Mouse (Mus musculus) cerebellum, adult 2 months (tissue): ENCODE measurements around the gene Dennd1a. TPM values are rescaled to one million over a fixed set of nuclear protein-coding genes. Genes with fewer than 3 reads are reported as not detected.

Experiments used
- DNase-seq, 2 experiments: peaks; one replicate each; pipeline ENCODE4 v3.0.0; 2021
- H3K27ac ChIP-seq: fragments of 200-500 bp; 2 replicates; pipeline ENCODE4 v1.5.1; 2012; ENCODE audit warnings: low read length, control low read depth, inconsistent platforms; ENCODE audit not compliant: insufficient read depth
- H3K27me3 ChIP-seq: fragments of 200-500 bp; 2 replicates; pipeline ENCODE4 v1.6.1; 2012; ENCODE audit warnings: inconsistent platforms, mild to moderate bottlenecking, low read length, moderate library complexity; ENCODE audit not compliant: control insufficient read depth, insufficient read depth
- H3K4me1 ChIP-seq: fragments of 200-500 bp; 2 replicates; pipeline ENCODE4 v1.6.1; 2011; ENCODE audit warnings: low read length; ENCODE audit not compliant: control insufficient read depth, insufficient read depth
- H3K4me3 ChIP-seq: fragments of 200-500 bp; replicated peaks from 2 replicates; pipeline ENCODE3; 2011; ENCODE audit warnings: mild to moderate bottlenecking, low read depth, low read length, control low read depth; ENCODE audit not compliant: insufficient read depth
- CTCF ChIP-seq: fragments of 200-500 bp; IDR thresholded peaks from 2 replicates; pipeline ENCODE4 v1.5.1; 2011; ENCODE audit warnings: low read depth, mild to moderate bottlenecking, control low read depth, low read length, moderate library complexity, borderline replicate concordance; ENCODE audit not compliant: insufficient read depth
- POLR2A ChIP-seq: fragments of 200-500 bp; IDR thresholded peaks from 2 replicates; pipeline ENCODE4 v1.6.1; 2011; ENCODE audit warnings: low read length, control low read depth, borderline replicate concordance; ENCODE audit not compliant: insufficient read depth
- WGBS: fragments of 180-500 bp; shearing (Covaris S2); methylation state at CpG from one replicate; pipeline ENCODE4 v1.1.7; 2018; 5-methylcytosine and 5-hydroxymethylcytosine counted together
- polyA plus RNA-seq: library from polyadenylated mRNA; depleted of rRNA; stranded (reverse); fragments of >200 nt; gene quantifications from 2 replicates; pipeline ENCODE4 v1.2.3, GENCODE M21; 2012

Gene Dennd1a
- polyA plus RNA-seq, 1 experiment = 38.0 TPM

- DNase-seq = no peak
Observed at GRCm38 (mm10) chr2:38176870-38177582, 110.2 kb downstream of the Dennd1a start.

GRCm38 (mm10) chr2:38175276-38175675, 111.9 kb downstream of the Dennd1a start:
- no peak for DNase-seq
- no peak for TF ChIP-seq POLR2A

More at GRCm38 (mm10) chr2:38176870-38177582, 110.2 kb downstream of the Dennd1a start:
- Histone ChIP-seq H3K27ac (no peak overlapping the region), H3K27me3 (no peaks in the 10 kb centered on the region), H3K4me3 (no peak overlapping the region), H3K4me1 (no peaks in the 10 kb centered on the region)
- WGBS = 90% methylated on average over 4 of the region's 4 CpGs
- TF ChIP-seq CTCF (no peak), POLR2A (no peak)

GRCm38 (mm10) chr2:38168606-38169005, 118.6 kb downstream of the Dennd1a start:
- no peak for TF ChIP-seq CTCF
- TF ChIP-seq POLR2A = no peak
- no peaks in the 10 kb centered on the region for H3K4me1 ChIP-seq
- no peak overlapping the region for H3K27ac ChIP-seq
- no peaks in the 10 kb centered on the region for H3K27me3 ChIP-seq
- WGBS = 40% methylated on average over 3 of the region's 3 CpGs
- DNase-seq = peak in 1 of 2 experiments; percentile 9
- no peak overlapping the region for H3K4me3 ChIP-seq

More at GRCm38 (mm10) chr2:38175276-38175675, 111.9 kb downstream of the Dennd1a start:
- H3K4me3 ChIP-seq = no peak overlapping the region
- no peaks in the 10 kb centered on the region for H3K4me1 ChIP-seq
- H3K27me3 ChIP-seq = no peaks in the 10 kb centered on the region
- H3K27ac ChIP-seq = no peak overlapping the region

GRCm38 (mm10) chr2:38165966-38166365, 121.2 kb downstream of the Dennd1a start:
- TF ChIP-seq CTCF = no peak
- TF ChIP-seq POLR2A = no peak
- Histone ChIP-seq H3K27me3 (no peaks in the 10 kb centered on the region), H3K4me3 (no peak overlapping the region), H3K27ac (no peak overlapping the region), H3K4me1 (no peaks in the 10 kb centered on the region)
- DNase-seq = no peak
- 79% methylated on average over 5 of the region's 5 CpGs for WGBS

GRCm38 (mm10) chr2:38164326-38165035, 122.7 kb downstream of the Dennd1a start:
- Histone ChIP-seq H3K4me3 (no peak overlapping the region), H3K27me3 (no peaks in the 10 kb centered on the region), H3K4me1 (no peaks in the 10 kb centered on the region), H3K27ac (no peak overlapping the region)
- DNase-seq = no peak
- TF ChIP-seq POLR2A (no peak), CTCF (no peak)
- 66% methylated on average over 5 of the region's 5 CpGs for WGBS

- no peak for DNase-seq
- no peaks in the 10 kb centered on the region for H3K27me3 ChIP-seq
- no peak overlapping the region for H3K4me3 ChIP-seq
- no peaks in the 10 kb centered on the region for H3K4me1 ChIP-seq
- TF ChIP-seq POLR2A = no peak
- TF ChIP-seq CTCF = no peak
- WGBS = 80% methylated on average over 3 of the region's 3 CpGs
- no peak overlapping the region for H3K27ac ChIP-seq
Observed at GRCm38 (mm10) chr2:38162486-38162885, 124.7 kb downstream of the Dennd1a start.

- TF ChIP-seq CTCF = no peak
- TF ChIP-seq POLR2A = no peak
- H3K27ac ChIP-seq = no peak overlapping the region
- WGBS = 100% methylated on average over 1 of the region's 1 CpGs
- H3K4me3 ChIP-seq = no peak overlapping the region
- DNase-seq = no peak
- H3K4me1 ChIP-seq = no peaks in the 10 kb centered on the region
- H3K27me3 ChIP-seq = no peaks in the 10 kb centered on the region
Observed at GRCm38 (mm10) chr2:38161484-38161883, 125.7 kb downstream of the Dennd1a start.

- DNase-seq = no peak
- 100% methylated on average over 1 of the region's 1 CpGs for WGBS
- no peak for TF ChIP-seq POLR2A
- TF ChIP-seq CTCF = no peak
- no peak overlapping the region for H3K27ac ChIP-seq
- no peaks in the 10 kb centered on the region for H3K4me1 ChIP-seq
- no peak overlapping the region for H3K4me3 ChIP-seq
- H3K27me3 ChIP-seq = no peaks in the 10 kb centered on the region
Observed at GRCm38 (mm10) chr2:38159736-38160135, 127.5 kb downstream of the Dennd1a start.
